Mouse (Mus musculus) v-Abl transformed pro-B cells (cell line): ENCODE measurements at regions not wholly inside any gene's neighbourhood (a gene's known extent, or its start where the extent isn't known, plus 50 kb on each side); places are given as distances from the start of the nearest gene placed in this dataset.

Experiments
- in situ Hi-C, 2 experiments: fragments of 400-800 bp; cut with MboI; formaldehyde crosslinking; loops; one replicate each; pipeline ENCODE4 v1.15.1; 2025; ENCODE audit not compliant: unreplicated experiment in 2 of 2

GRCm38 (mm10) chrX:57711914-57712313 is 208.4 kb upstream of the Gpr101 start:
- in situ Hi-C loops = loop anchor here in 1 of 2 experiments (25.0 kb wide), 1 partner anchor 100 kb away; no protein-coding TSS in a partner anchor

DNA sequence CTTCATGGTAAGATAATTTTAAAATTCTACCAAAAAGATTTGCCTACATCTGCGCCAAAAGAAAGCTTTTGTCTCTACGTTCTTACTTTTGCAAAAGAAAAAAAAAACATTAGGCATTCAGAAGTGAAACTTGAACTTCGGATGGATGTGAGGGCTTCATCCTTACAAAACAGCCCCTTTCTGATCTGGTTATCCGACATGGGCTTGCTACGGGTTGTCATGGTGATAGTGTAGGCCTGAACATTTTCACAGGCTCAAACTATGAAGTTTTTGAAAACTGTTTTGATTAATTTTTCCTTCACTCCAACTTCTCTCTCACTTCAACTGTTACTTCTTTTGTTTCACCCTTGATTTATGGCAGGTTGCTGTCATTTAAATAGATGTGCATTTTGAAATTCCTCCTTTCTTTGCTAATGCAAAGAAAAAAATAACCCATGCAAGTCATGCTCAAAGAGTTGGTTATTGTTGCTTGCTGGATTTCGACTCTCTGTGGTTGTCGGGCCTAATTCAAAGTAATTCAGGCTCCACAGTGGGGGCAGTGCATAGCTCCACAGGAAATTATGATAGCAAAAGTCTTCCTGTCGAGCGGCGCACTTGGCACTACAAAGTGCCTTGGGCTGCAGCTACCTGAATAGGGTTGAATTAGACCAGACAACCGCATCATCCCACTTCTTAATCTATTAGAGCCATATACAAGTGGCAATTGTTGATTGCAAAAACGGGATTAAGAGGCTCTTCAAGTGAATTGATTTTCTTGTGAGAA is 205.7 kb upstream of the Gpr101 start:
- in situ Hi-C loops = loop anchor here in 1 of 2 experiments (25.0 kb wide), 1 partner anchor 103 kb away; no protein-coding TSS in a partner anchor

- in situ Hi-C loops = loop anchor here in 1 of 2 experiments (25.0 kb wide), 1 partner anchor 104 kb away; no protein-coding TSS in a partner anchor
Measured at GRCm38 (mm10) chrX:57708501-57708900, 204.9 kb upstream of the Gpr101 start.

DNA sequence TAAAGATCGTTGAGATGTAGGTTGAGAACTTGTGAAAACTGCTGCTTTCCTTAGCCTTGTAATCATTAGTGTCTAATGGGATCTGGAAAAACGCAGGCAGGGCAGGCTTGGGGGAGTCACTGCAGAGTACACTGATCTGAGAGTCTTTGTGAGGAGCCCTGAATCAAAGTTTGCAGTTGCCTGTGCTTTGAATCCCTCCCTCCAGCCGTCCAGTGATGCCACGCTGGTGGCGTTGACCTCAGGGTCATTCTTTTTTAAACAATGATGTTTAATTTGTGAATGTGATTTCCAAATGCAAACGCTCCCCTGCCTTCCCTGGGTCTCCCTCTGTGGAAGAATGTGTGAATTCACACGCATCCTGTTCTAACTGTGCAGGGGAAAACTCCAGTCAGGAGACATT is 204.4 kb upstream of the Gpr101 start:
- in situ Hi-C loops = loop anchor here in 1 of 2 experiments (25.0 kb wide), 1 partner anchor 104 kb away; no protein-coding TSS in a partner anchor

DNA sequence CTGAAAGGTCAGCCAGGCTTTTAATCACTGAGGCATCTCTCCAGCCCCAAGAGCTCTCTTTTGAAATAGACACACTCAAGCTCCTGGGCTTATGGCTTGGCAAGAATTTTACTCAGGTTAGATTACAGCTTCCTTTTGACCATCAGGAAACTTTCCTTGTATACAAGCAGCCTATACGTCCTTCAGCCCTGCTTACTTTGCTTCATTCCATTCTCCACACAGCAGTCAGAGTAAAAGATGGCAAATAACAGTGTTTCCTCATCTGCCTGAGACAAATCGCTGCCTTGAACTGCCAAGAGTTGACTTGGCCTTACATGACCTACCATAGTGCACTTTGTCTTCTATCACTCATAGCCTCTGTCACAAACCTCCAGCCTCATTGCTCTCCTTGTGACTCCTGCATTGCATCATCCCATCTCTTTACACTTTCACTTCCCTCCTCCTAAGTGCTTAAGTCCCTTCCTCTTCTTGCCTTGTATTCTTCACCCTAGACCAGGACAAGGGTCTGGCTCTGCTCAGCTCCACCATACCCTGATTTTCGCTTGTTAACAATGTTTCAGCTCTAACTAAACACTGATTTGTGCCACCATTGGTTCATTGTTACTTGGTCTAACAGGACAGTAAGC is 203.2 kb upstream of the Gpr101 start:
- in situ Hi-C loops = loop anchor here in 1 of 2 experiments (25.0 kb wide), 1 partner anchor 106 kb away; no protein-coding TSS in a partner anchor

GRCm38 (mm10) chrX:57692506-57692905 is 188.9 kb upstream of the Gpr101 start:
- in situ Hi-C loops = no loop called here

GRCm38 (mm10) chrX:57676764-57677163 is 173.2 kb upstream of the Gpr101 start:
- in situ Hi-C loops = loop anchor here in 1 of 2 experiments (10.0 kb wide), 1 partner anchor 242 kb away; no protein-coding TSS in a partner anchor

- in situ Hi-C loops = loop anchor here (10.0 to 25.0 kb wide), 2 partner anchors 240 to 1138 kb away; partner anchors contain the start of gene Gm648 (in 2 of the 2)
Measured at GRCm38 (mm10) chrX:57674955-57675354, 171.4 kb upstream of the Gpr101 start.

DNA sequence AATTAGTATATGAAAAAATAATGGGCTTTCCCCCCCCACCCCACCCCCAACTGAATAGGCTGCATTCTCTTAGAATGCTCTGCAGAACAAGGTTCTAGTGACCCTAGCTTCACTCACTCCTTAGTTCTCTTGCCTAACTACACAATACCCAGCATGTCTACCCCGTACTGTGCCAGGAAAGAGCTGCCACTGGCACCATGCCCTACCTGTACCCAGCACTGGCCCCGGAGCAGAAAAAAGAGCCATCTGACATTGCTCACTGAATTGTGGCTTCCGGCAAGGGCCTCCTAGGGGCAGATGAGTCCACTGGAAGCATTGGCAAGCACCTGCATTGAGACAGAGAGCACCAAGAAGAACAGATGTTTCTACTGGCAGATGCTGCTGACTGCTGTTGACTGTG is 156.0 kb upstream of the Gpr101 start:
- in situ Hi-C loops = loop anchor here (25.0 kb wide), 1 partner anchor 1122 kb away; the partner anchor contains the start of gene Gm648 (in 2 of the 2)

DNA sequence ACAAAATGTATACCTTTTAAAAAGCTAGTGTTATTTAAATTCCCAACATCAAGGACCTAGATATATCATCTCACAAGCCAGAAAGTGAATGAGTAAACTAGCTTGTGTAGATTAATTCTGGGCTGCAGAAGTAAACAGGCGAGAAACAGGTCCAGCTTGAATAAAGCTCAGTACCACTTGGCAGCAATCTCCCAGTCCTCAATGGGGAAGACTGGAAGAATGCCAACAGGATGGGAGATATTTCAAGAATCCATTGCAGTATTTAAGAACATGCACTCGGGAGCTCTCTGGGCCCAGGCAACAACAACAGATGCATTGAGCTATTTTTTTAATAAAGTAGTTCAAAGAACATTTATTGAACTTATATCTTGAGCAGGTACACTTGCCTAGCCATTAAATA is 152.5 kb upstream of the Gpr101 start:
- in situ Hi-C loops = loop anchor here (25.0 kb wide), 1 partner anchor 1119 kb away; the partner anchor contains the start of gene Gm648 (in 2 of the 2)

DNA sequence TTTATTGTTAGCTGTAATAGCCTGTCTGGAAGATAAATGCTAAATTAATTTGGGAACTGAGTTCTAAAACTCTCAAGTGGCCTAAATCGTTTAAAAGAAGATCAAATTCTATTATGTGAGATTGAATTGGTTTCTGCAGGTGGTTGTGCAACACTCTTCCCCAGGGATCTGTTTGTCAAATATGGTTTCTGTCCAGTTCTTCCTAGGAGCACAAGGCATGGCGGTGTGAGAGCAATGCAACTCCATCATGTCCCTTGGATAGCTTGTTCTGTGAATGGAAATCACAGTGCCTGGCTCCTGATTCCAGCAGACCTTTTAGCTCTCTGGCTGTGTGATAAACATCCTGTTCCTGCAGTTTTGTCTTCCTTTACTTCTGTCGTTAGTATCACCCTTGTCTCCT is 151.9 kb upstream of the Gpr101 start:
- in situ Hi-C loops = loop anchor here (25.0 kb wide), 1 partner anchor 1118 kb away; the partner anchor contains the start of gene Gm648 (in 2 of the 2)
